Mouse (Mus musculus): ENCODE data around the gene Acmsd. TPM values are rescaled to one million over a fixed set of nuclear protein-coding genes. Genes with fewer than 3 reads are reported as not detected.

Acmsd gene
- polyA plus RNA-seq, 2 experiments = 4.5 to 7.1 TPM

DNA sequence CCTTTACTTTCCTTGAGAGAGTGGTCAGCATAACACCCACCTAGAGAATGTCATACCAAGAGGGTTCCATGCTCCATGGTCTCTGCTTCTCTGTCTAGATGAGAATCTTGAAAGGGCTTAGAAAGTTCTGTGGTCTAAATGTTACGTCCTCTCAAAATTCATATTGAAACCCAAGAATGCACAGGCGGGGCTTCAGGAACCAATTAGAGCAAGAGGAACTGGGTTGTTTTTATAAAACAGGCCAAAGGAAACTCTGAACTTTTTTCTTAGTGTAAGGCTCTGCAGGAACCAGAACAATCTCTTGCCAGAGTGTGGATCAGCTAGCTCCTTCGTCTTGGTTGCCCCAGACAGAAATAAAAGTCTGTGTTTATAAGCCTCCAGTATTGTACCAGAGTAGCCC is 3.6 kb downstream of the Acmsd start:
- no peaks in the 10 kb centered on the region for H3K27me3 ChIP-seq (ENCODE audit: control insufficient read depth, insufficient read depth, low read length)
- TF ChIP-seq EP300 (IDR thresholded peaks at IDR 0.05; ENCODE audit: low read depth) = no peak
- TF ChIP-seq CTCF (IDR thresholded peaks at IDR 0.05; ENCODE audit: low read depth) = no peak
- no peaks in the 10 kb centered on the region for H3K9me3 ChIP-seq (ENCODE audit: control insufficient read depth, low read length)
- no peak for DNase-seq (ENCODE audit: low read depth in 3 of 3, low spot score in 3 of 3)
- whole genome bisulfite sequencing (ENCODE audit: insufficient replicate concordance) = 46% methylated on average over 3 of the region's 3 CpGs
- H3K4me2 ChIP-seq (ENCODE audit: low read depth) = no peak overlapping the region
- no peak for ATAC-seq (ENCODE audit: insufficient read depth)
- H3K4me3 ChIP-seq (ENCODE audit: insufficient read depth in 1 of 2, low read depth in 2 of 2, low read length in 2 of 2) = no peak overlapping the region
- no peaks in the 10 kb centered on the region for H3K36me3 ChIP-seq (replicated peaks; ENCODE audit: control insufficient read depth, insufficient read depth, low read depth)
- no peaks in the 10 kb centered on the region for H3K4me1 ChIP-seq (replicated peaks; ENCODE audit: control insufficient read depth in 2 of 2, insufficient read depth in 2 of 2, low read length in 1 of 2)
- H3K27ac ChIP-seq = no peak overlapping the region
- H3K9ac ChIP-seq (replicated peaks) = no peak overlapping the region

DNA sequence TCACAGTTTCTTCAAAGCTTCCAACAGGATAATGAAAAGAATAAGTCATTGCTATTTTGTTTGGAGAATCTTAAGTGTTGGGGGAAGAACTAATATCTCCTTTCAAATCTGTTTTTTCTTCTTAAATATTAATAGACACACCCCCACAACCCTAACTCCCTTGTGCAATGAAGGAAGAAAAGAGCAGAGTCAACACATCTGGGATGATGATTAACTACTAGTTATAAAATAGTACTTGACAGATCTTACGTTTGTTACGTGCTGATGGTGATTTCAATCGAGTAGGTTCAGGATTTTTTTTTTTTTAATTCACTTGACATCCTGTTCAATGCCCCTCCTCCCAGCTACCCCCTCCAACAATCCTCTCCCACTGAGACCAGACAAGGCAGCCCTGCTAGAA is 6.1 kb downstream of the Acmsd start:
- H3K4me1 ChIP-seq (replicated peaks; ENCODE audit: control insufficient read depth in 2 of 2, insufficient read depth in 2 of 2, low read length in 1 of 2) = no peaks in the 10 kb centered on the region
- no peak for TF ChIP-seq EP300 (IDR thresholded peaks at IDR 0.05; ENCODE audit: low read depth)
- no peak overlapping the region for H3K9ac ChIP-seq (replicated peaks)
- ATAC-seq (ENCODE audit: insufficient read depth) (no peak), DNase-seq (ENCODE audit: low read depth in 3 of 3, low spot score in 3 of 3) (no peak)
- H3K4me2 ChIP-seq (ENCODE audit: low read depth) = no peak overlapping the region
- 55% methylated on average over 3 of the region's 3 CpGs for WGBS (ENCODE audit: insufficient replicate concordance)
- no peaks in the 10 kb centered on the region for H3K9me3 ChIP-seq (ENCODE audit: control insufficient read depth, low read length)
- H3K27ac ChIP-seq = no peak overlapping the region
- H3K4me3 ChIP-seq (ENCODE audit: insufficient read depth in 1 of 2, low read depth in 2 of 2, low read length in 2 of 2) = no peak overlapping the region
- no peaks in the 10 kb centered on the region for H3K27me3 ChIP-seq (ENCODE audit: control insufficient read depth, insufficient read depth, low read length)
- no peaks in the 10 kb centered on the region for H3K36me3 ChIP-seq (replicated peaks; ENCODE audit: control insufficient read depth, insufficient read depth, low read depth)

DNA sequence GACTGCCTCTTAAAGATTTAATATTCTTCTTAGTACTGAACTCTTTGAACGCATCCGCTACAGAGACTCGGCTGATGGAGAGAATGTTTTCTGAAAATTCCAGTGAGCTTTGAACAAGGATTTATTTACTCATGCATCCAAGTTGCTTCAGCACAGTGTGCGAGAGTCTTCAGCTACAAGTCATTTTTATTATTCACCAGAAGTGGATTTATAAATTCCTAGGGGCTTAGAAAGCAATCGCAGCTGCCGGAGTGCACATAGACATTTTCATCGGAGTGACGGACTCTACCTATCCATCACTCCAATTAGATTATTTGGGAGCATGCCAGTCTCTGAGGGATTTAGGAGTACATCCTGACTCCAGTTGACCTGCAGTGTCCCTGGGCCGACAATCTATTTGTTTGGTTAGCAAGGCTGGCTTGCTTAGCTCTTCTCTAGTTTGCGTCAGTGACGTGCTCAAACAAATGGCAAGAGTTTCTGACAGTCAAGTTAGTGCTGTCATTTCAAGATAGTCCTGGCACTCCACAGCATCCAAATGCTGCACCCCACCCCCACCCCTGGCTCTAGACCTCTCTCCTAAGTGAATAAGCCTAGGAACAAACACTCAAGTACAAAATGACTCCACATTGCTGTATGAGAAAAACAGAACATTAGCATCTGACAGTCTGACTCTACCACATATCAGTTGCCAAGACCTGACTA is 21.3 kb downstream of the Acmsd start:
- no peaks in the 10 kb centered on the region for H3K36me3 ChIP-seq (replicated peaks; ENCODE audit: control insufficient read depth, insufficient read depth, low read depth)
- no peak for TF ChIP-seq CTCF (IDR thresholded peaks at IDR 0.05; ENCODE audit: low read depth)
- no peak for TF ChIP-seq EP300 (IDR thresholded peaks at IDR 0.05; ENCODE audit: low read depth)
- no peak for DNase-seq (ENCODE audit: low read depth in 3 of 3, low spot score in 3 of 3)
- no peak for ATAC-seq (ENCODE audit: insufficient read depth)
- no peak overlapping the region for H3K4me3 ChIP-seq (ENCODE audit: insufficient read depth in 1 of 2, low read depth in 2 of 2, low read length in 2 of 2)
- 75% methylated on average over 11 of the region's 11 CpGs for WGBS (ENCODE audit: insufficient replicate concordance)
- no peaks in the 10 kb centered on the region for H3K27me3 ChIP-seq (ENCODE audit: control insufficient read depth, insufficient read depth, low read length)
- peaks cover 9 to 15% of the 10 kb centered on the region in 2 experiments for H3K4me1 ChIP-seq (replicated peaks; ENCODE audit: control insufficient read depth in 2 of 2, insufficient read depth in 2 of 2, low read length in 1 of 2)
- no peak overlapping the region for H3K4me2 ChIP-seq (ENCODE audit: low read depth)
- no peaks in the 10 kb centered on the region for H3K9me3 ChIP-seq (ENCODE audit: control insufficient read depth, low read length)
- no peak overlapping the region for H3K9ac ChIP-seq (replicated peaks)
- no peak overlapping the region for H3K27ac ChIP-seq

DNA sequence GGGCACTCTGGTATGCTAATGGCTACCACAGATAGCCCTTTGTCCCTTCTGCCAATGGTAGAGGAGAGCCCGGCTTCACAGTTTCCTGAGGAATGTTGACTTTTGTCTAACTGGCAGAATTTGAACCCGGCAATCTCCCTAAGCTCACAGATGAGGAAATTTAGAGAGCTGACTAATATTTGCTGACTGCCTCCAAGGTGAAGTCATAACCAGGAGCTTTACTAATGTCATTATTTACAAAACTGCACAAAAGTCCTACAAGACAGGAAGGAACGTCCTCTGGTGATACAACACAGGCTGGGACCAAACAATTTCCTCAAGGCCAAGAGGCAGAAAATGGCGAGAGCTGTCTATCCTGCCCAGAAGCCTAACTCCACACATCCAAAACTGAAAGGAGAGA is 26.6 kb downstream of the Acmsd start:
- Histone ChIP-seq H3K36me3 (replicated peaks; ENCODE audit: control insufficient read depth, insufficient read depth, low read depth) (no peaks in the 10 kb centered on the region), H3K4me3 (ENCODE audit: insufficient read depth in 1 of 2, low read depth in 2 of 2, low read length in 2 of 2) (no peak overlapping the region), H3K4me1 (replicated peaks; ENCODE audit: control insufficient read depth in 2 of 2, insufficient read depth in 2 of 2, low read length in 1 of 2) (peaks cover 37 to 45% of the 10 kb centered on the region in 2 experiments), H3K27ac (peak overlapping the region; percentile 98), H3K9ac (replicated peaks) (peak overlapping the region; percentile 75), H3K27me3 (ENCODE audit: control insufficient read depth, insufficient read depth, low read length) (no peaks in the 10 kb centered on the region), H3K9me3 (ENCODE audit: control insufficient read depth, low read length) (no peaks in the 10 kb centered on the region), H3K4me2 (ENCODE audit: low read depth) (peak overlapping the region; percentile 89)
- no peak for DNase-seq (ENCODE audit: low read depth in 3 of 3, low spot score in 3 of 3)
- ATAC-seq (ENCODE audit: insufficient read depth) = no peak
- 39% methylated on average over 4 of the region's 4 CpGs for WGBS (ENCODE audit: insufficient replicate concordance)
- TF ChIP-seq CTCF (IDR thresholded peaks at IDR 0.05; ENCODE audit: low read depth) (no peak), EP300 (IDR thresholded peaks at IDR 0.05; ENCODE audit: low read depth) (no peak)

DNA sequence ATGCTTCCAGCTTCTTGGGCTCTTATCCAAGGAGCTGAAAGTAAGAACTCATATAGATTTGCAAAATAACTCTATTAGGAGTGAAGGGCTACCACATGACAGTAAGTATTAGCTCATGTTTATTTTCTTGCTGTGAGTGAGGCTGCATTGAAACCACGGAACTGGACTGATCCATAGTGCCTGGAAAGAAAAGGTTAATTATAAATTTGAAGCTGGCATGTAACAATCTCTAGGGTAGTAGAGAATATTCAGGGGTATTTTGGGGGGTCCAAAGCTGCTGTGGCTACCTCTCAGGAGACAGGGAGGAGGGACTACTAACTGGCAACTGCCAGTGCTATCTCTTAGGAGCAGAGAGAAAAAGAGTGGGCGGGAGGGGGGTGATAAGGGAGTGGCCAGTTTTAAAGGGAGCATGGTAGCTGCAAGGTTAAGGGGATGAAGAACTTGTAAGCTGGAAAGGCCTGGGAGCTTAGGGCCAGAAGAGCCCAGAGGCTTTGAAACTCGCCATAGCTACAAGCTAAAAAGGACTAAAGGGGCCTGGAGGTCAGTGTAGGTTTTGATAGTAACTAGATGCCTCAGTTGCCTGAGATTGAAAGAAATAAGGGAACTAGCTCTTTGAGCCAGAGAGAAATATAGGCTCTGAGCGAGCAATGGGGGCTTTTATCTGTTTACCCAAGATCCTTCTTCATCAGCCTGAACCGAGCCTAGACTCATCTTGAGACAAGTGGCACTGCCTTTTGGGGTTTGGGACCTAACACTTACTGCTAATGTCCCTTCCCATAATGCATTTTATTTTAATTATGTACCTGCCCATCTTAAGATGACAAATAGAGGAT is 27.3 kb downstream of the Acmsd start:
- Histone ChIP-seq H3K27me3 (ENCODE audit: control insufficient read depth, insufficient read depth, low read length) (no peaks in the 10 kb centered on the region), H3K9me3 (ENCODE audit: control insufficient read depth, low read length) (no peaks in the 10 kb centered on the region), H3K9ac (replicated peaks) (peak overlapping the region; percentile 78), H3K4me2 (ENCODE audit: low read depth) (peak overlapping the region; percentile 89), H3K4me3 (ENCODE audit: insufficient read depth in 1 of 2, low read depth in 2 of 2, low read length in 2 of 2) (peak overlapping the region; percentile 43 to 51), H3K27ac (peak overlapping the region; percentile 98), H3K4me1 (replicated peaks; ENCODE audit: control insufficient read depth in 2 of 2, insufficient read depth in 2 of 2, low read length in 1 of 2) (peaks cover 37 to 45% of the 10 kb centered on the region in 2 experiments), H3K36me3 (replicated peaks; ENCODE audit: control insufficient read depth, insufficient read depth, low read depth) (no peaks in the 10 kb centered on the region)
- DNase-seq (ENCODE audit: low read depth in 3 of 3, low spot score in 3 of 3) (peak; percentile 87 to 90 (median 87)), ATAC-seq (ENCODE audit: insufficient read depth) (peak; percentile 99)
- TF ChIP-seq EP300 (IDR thresholded peaks at IDR 0.05; ENCODE audit: low read depth) = peak; percentile 98
- TF ChIP-seq CTCF (IDR thresholded peaks at IDR 0.05; ENCODE audit: low read depth) = no peak
- WGBS (ENCODE audit: insufficient replicate concordance) = 12% methylated on average over 5 of the region's 5 CpGs
